Mouse (Mus musculus) left cerebral cortex, postnatal 14 days (tissue): Measurements from ENCODE around the gene Kmt5b. TPM values are rescaled to one million over a fixed set of nuclear protein-coding genes. Genes with fewer than 3 reads are reported as not detected.

Experiments used
- DNase-seq, 2 experiments: peaks; one replicate each; pipeline ENCODE4 v3.0.0; 2021 to 2022; ENCODE audit warnings: low spot score in 2 of 2, mixed read lengths in 1 of 2
- intact Hi-C: fragments of 180-260 bp; cut with DNase I; formaldehyde crosslinking; loops from one replicate; pipeline ENCODE4 v1.15.1; 2025
- total RNA-seq, 2 experiments: library from RNA; stranded (reverse); gene quantifications; 2 replicates each; pipeline ENCODE4 v1.2.3; 2021

The Kmt5b gene
- total RNA-seq, 2 experiments from 2014 or later: 54.5 to 54.7 TPM

DNA sequence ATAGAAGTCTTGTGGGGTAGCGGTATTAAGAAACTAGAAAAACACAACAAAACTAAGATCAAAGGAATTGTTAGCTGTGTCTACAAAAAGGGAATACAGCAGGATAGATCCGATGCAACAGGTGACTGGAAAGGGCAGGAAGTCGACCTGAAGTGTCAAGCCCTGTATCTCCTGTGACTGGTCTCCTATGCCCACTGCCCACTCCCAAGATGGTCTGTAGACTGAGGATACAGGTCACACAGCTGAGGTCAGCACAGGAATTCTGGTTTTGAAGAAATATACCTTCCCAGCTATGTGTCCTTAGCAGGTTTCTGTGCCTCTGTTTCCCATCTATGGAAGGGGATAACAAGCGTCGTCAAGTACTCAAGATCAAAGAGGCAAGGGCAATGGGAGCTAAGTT, 843 bp upstream of the Kmt5b start:
- intact Hi-C loops: loop anchor here (5.0 kb wide), 1 partner anchor 44 kb away; no protein-coding TSS in a partner anchor
- no peak for DNase-seq

DNA sequence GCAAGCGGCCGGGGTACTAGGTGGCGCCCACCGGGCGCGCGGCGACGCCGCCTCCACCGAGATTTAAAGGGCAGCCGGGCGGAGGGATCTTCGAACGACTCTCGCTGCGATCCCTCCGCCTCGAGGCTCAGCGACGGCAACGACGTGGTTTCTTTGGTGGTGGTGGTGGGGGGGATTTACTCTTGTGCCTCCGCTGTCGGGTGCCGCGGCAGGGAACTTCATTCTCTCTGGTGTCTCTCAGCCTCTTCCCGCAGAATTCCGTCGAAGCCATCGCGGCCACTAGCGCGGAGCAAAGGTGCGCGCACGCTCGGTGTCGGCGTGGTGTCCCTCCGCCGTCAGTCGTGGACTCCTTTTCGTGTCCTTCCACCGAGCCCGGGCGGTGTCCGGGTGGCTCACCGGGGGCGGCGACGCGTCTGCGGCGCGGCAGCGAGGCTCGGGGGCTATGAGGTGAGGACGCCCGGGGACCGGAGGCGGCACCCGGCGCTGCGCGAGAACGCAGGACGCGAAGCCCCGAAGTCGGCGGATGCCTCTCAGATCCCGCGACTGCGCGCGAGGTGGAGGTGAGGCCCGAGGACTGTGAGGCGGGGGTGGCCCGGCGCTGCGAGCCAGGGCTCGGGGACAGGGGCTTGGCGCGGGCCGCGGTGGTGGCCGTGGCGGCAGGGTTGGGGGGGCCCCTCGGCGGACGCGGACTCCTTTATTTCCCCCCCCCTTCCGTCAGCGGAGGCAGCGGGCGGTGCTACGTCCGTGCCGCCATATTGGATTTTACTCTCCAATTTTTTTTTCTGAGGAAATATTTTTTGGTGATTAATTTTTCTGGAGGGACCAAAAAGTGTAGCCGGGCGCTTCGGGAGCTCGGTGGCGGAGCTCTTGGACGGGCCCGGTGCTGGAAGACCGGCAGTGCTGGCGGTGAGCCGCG, 818 bp downstream of the Kmt5b start:
- intact Hi-C loops: loop anchor here (5.0 kb wide), 1 partner anchor 46 kb away; no protein-coding TSS in a partner anchor
- DNase-seq: peak; percentile 87 to 90

DNA sequence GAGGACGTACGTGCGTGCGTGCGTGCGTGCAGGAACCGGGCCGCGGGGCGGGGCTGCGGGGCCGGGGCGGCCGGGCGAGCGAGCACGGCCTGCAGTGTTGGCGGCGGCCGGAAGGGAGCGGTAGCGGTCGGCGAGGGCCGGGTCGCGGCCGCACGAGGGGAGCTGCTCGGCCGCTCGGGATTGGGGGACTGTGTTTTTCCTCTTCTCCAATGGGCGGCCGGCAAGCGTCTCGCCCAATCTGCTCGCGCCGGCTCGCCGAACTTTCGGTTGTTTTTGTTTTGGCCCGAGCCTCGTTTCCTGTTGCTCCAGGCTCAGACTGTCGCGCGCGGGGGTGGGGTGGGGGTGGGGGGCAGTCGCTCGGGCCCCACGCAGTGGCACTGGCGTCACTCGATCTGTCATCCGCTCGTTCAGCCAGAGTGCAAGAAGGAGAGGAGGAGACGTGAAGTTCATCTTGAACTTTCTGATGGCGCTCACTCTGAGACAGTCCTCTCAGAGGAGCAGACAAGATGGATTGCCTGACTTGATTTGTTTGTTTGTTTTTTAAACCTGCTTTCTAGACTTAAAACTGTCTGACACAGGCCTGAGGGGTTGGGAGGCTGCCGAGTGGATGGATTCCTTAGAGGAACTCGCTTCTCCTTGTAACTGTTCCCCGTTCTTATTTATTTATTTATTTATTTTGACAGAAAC, 1.6 kb downstream of the Kmt5b start:
- peak; percentile 87 to 92 for DNase-seq
- intact Hi-C loops: loop anchor here (5.0 kb wide), 1 partner anchor 47 kb away; no protein-coding TSS in a partner anchor

DNA sequence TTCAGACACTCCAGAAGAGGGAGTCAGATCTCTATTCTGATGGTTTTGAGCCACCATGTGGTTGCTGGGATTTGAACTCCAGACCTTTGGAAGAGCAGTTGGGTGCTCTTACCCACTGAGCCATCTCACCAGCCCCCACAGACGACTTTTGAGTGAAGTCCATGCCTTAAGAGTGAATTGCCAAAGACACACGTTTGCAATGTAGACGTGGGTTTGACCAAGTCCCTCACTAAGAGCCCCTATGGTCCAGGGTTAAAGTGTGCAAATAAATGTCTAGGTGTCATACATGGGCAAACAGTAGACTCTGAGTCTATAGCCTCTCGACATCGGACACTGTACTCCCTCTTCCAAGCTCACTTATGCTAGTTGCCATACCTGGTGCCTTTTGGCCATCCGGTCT, 2.3 kb downstream of the Kmt5b start:
- intact Hi-C loops: loop anchor here (5.0 kb wide), 1 partner anchor 47 kb away; no protein-coding TSS in a partner anchor
- no peak for DNase-seq

DNA sequence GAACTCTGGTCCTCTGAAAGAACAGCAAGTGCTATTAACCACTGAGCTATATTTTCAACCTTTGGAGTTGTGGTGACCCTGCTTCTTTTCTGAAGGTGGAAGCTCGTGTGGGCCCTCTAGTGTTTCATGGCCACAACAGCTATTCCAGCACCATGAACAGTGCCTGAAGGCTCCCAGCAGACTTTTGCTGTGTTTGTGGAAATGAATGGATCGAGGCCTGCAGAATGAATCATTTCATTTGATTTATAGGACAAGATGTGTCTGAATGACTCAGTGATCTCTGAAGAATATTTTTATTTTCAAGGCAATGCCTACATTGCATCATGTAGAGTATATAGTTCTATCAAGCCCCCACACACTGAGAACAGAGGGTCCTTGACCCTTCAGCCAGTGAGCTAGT, 6.9 kb downstream of the Kmt5b start:
- no peak for DNase-seq
- intact Hi-C loops: no loop called here

DNA sequence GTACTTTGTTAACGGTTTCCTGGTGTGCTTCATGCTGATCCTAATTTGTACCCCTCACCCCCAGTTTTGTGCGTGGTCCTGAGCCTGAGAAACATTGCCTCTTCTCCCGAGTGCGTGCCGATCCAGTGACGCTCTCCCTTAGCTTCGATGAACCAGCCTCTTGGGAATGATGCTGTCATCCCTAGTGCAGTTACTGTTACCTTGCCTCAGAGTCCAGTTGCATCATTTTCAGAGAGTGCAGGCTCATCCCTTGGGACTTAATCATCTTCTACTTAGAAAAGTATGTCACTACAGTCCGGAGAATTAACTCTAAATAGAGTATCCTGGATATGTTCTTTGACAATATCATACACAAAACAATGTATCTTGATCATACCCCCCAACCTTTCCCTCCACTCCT, 11.5 kb downstream of the Kmt5b start:
- intact Hi-C loops: no loop called here
- no peak for DNase-seq

DNA sequence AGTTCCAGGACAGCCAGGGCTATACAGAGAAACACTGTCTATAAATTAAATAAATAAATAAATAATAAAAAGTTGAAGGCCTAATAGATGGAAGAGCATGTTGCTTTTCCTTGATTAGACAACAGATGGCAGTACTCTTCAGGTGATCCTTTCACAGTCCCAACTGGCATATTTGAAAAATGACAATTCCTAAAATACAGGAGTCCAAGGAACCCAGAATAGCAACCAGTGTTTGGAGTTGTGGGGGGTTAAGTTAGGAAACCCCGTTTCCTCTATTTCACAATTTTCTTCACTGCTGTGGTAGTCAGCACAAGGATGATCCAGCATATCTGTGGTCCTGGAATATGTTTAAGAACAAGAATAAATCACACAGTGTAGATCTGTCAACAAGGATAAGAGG, 22.9 kb downstream of the Kmt5b start:
- intact Hi-C loops: no loop called here

DNA sequence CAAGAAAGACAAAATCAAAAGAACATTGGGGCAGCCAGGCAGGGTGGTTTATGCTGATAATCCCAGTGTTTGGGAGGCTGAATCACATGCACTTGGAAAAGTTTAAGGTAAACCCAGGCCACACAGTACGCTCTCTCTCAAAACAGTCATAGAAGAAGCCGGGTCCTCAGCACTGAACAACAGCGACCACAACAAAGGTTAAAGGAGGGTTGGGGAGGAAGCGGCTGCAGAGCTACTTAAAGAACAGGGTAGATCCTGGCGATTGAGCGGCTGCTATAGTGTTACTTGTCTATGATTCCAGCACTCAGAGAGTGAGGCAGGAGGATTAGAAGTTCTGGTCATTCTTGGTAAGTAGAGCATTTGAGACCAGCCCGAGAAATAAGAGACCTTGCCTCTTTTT, 38.3 kb downstream of the Kmt5b start:
- DNase-seq: no peak
- intact Hi-C loops: no loop called here

More for the DNA sequence above, 22.9 kb downstream of the Kmt5b start:
- no peak for DNase-seq

DNA sequence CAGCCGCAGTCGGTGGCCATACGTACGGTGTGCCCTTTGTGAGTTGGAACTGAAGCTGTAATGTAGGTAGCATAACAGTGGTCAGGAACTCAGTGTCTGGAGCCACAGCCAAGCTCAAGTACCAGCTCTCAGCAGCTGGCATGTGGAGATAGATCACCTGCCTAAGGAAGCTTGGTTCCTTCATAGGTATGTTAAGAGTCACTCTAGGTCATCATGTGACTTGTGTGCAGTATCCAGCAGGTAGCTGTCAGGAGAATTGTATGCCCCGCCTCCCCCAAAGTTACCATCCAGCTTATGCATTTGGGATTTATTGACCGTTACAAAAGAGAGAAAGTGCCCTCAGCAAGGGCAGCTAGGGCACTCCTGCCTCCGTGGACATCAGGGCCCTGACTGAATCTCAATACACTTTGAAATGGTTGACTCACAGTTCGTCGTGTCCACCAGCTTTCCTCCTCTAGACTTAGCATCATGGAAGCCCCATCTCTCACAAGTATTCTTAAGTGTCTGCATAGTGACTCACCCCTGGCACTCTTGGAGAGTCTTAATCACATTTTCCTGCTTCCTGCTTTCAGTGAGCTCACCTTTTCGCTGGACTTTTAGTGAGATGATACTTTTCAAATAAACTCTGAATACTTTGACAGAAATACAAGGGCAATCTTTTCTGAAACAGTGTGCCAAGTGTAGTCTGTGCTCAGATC, 43.5 kb downstream of the Kmt5b start:
- intact Hi-C loops: no loop called here
- no peak for DNase-seq

DNA sequence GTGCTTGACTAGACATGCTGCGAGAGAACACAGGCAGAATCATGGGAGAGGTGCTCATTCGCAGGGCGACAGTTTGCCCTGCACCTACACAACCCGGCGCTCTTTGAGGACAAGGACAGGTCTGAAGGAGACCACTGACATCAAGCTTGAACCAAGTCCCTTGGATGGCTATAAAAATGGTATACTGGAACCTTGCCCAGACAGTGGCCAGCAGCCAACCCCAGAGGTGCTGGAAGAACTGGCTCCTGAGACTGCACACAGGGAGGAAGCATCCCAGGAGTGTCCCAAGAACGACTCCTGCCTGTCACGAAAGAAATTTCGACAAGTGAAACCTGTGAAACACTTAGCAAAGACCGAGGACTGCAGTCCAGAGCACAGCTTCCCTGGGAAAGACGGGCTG, 47.2 kb downstream of the Kmt5b start:
- DNase-seq: no peak
- intact Hi-C loops: no loop called here

DNA sequence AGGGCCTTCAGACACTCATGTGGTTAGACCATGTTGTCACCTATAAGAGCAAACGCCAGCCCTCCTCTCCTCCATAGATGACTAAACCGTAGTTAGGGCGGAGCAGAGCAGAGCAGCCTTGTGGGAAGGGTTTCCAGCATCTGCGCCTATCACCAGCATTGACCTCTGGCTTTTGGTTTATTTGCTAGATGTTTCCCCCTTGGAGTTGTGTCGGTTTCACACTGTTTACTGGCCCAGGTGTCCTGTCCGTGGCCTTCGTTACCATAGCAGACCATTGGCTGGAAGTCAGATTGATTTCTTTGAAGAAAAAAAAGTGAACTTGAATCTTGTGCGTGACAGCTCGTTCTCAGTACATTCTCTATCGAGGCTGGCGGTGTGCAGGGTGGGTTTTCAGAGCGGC, 48.6 kb downstream of the Kmt5b start:
- DNase-seq: no peak
- intact Hi-C loops: no loop called here

DNA sequence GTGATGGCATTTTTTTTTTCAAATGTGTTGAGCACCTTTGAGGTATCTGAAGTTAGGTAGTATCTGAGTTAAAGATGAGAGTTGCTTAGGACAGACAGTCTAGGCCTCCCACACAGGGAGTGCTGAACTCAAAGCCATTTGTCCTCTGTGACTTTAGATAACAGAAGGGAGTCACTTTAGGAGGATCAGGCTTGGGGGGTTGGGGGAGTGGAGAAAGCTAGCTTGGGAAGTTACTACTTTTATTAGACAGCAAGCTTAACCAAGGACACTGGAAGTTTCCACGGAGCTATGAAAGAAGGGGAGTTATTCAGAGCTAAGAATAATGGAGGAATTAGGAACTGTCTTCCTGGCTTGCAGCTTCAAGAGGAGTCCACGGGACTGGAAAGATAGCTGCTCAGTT, 51.9 kb downstream of the Kmt5b start:
- intact Hi-C loops: no loop called here
- no peak for DNase-seq

DNA sequence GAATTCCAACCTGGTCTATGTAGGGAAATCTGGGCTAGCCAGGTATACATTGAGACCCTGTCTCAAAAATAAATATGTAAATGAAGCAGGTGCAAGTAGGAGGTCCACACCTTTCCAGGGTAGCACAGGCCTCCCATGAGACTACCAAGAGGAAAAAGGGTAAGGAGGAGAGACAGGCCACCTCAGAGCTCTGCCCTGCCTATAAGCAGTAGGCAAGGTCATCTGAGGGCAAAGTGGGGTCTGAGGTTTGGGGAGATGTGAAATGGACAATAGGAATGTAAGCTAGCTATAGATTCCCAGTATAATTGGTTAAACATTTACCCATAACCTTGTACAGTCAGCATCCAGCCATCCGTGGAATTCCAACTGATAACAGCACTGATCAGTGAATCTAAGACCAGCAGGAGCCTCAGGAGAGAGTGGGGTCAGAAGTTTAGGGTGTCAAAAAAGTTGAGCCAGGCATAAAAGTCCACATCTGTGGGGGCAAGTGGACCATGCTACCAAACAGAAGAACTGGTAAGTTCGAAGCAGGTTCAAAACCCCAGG, 52.8 kb downstream of the Kmt5b start:
- DNase-seq: no peak
- intact Hi-C loops: no loop called here

DNA sequence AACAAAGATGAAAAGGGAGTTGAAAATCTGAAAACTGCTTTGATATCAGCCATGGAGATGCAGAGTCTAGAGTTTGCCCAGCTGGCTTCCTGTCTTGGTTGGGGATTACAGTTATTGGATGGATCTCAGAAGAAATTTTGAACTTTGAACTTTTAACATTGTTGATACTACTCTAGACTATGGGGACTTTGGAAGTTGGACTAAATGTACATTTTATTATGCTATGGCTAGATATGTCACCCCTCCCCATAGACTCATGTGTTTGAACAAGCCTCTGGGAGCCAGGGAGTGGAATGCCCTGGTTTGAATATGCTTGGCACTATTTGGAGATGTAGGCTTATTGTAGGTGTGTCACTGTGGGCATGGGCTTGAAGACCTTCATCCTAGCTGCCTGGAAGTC, 57.8 kb downstream of the Kmt5b start:
- DNase-seq: no peak
- intact Hi-C loops: no loop called here

DNA sequence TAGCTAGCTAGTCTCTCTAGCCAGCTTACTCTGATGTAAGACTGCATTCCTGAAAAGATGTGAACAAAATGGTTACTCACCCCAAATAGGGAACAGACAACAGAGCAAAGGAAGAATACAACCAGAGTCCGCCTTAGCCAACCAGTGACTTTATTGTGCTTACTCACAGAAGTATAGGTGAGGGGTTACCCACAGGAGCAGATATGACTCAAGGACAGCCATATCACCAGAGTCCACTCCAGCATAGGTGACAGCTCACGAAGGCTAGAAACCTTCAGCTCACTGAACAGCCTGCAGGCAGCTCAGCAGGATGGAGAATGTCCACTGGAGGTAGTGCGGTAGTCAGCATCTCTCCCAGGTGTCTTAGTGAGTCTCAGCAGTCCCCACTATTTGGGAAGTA, 62.6 kb downstream of the Kmt5b start:
- DNase-seq: no peak
- intact Hi-C loops: no loop called here

DNA sequence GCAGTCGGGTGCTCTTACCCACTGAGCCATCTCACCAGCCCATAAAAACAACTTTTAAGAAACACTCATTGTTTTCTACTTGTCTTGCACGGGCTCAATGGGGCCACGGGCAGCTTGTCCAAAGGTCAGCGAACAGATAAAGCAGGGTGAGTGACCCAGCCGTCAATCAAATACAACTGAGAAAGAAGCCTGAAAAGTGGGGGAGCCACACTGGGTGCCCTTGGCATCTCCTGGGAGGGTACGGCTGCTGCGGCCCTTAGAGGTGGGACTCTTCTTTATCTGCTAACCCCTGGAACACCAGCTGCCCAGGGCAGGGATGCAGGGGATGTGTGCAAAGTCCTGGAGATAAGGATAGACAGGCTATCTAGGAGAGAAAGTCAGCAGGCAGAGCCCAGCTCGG, 64.5 kb downstream of the Kmt5b start:
- intact Hi-C loops: no loop called here

DNA sequence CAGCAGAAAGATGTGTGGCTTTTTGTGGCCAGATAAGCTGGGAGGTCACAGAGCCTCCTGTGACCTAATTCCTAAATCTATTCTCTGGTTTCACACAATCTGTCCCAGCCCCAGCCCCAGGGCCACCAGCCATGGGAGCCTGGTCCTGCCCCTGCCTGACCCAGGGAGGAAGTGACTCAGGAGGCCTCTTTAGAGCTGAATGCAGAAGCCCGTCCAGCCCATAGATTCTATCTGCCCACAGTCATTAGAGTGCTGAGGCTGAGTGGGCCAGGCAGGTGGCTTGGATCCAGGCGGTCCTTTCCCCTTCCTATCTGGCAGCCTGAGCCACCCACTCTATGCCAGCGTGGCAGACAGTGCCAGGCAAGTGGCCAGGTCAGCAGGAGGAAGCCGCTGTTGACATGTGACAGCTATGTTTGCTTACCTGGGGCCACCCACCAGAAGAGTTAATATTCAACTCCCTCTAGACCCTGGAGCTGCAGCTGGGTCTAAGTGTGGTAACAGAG, 65.7 kb downstream of the Kmt5b start:
- no peak for DNase-seq
- intact Hi-C loops: no loop called here

More for the DNA sequence above, 64.5 kb downstream of the Kmt5b start:
- DNase-seq: no peak

DNA sequence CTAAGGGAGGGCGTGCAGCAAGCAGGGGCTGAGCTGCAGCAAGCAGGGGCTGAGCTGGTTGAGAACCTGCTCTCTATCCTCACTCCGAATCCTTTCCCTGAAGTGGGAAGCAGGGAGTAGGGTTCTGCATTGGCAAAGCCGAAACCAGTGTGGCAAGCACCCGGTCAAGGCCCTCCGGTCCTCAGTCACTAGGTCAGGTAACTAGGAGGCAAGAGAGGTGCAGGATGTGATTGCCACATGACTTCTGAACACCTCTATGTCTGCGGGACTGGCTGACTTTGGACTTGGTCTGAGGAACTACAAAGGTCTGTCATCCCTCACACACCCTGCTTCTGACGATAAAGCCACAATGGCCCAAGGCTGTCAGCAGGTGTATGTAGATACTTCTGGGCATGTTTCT, 67.1 kb downstream of the Kmt5b start:
- no peak for DNase-seq
- intact Hi-C loops: no loop called here

DNA sequence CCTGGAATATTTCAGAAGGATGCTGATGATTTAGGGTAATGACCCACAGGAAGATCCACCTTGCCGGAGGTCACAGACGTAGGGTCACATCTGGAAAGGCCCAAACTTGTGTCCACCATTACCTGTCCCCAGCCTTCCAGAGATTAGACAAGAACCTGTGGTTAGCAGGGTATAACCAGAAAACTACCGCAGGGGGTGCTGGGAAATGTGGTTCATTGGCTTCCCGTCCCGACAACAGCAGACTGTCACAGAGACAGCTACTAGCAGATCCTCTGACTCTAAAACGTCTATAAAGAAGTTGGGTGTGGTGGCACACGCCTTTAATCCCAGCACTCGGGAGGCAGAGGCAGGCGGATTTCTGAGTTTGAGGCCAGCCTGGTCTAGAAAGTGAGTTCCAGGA, 69.6 kb downstream of the Kmt5b start:
- intact Hi-C loops: no loop called here

DNA sequence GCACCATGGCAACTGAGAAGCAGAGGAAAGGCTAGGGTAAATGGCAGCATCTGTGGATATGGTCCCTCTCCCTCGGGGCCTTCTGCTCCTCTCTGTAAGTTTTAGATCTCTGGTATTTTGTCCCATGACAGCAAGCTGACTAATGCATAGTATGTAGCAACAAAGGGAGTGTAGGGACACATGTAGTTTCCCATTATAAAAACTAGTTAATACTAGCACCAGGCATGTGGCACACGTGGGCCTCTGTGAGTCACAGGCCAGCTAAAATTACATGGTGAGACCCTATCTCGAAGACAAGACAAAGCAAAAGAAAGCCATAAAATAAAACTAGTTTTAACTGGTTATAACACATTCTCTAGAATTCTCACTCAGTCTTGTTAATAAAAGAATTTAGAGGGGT, 71.7 kb downstream of the Kmt5b start:
- intact Hi-C loops: no loop called here
- no peak for DNase-seq

More for the DNA sequence above, 69.6 kb downstream of the Kmt5b start:
- no peak for DNase-seq
